Mouse (Mus musculus): Measurements from ENCODE around the gene Olfr153. TPM values are rescaled to one million over a fixed set of nuclear protein-coding genes. Genes with fewer than 3 reads are reported as not detected.
"Not testable (repeated sequence)": the region's sequence is repeated elsewhere in the genome, so short reads cannot be mapped to it uniquely, and the experiment has no call there.

Gene Olfr153
- total RNA-seq (2021): not detected
- long read RNA-seq, experiment 1: 0 reads
- long read RNA-seq, experiment 2: 0 reads

- intact Hi-C loops (cut with DNase I): no loop called here
- no peak for TF ChIP-seq CTCF (IDR thresholded peaks at IDR 0.05)
- Histone ChIP-seq H3K27ac (no peak within 1 kb of the TSS), H3K4me3 (no peak within 1 kb of the TSS)
- DNase-seq: no peak
Measured at GRCm38 (mm10) chr2:87531496-87531895, at the start of gene Olfr153. TSS of gene Olfr153 (plus strand) at chr2:87531796.

GRCm38 (mm10) chr2:87482276-87482675, 49.3 kb upstream of the Olfr153 start:
- no peak for TF ChIP-seq CTCF (IDR thresholded peaks at IDR 0.05)
- H3K4me3 ChIP-seq: no peak overlapping the region
- no peak overlapping the region for H3K27ac ChIP-seq
- no peak for DNase-seq
- intact Hi-C loops (cut with DNase I): no loop called here

- H3K4me3 ChIP-seq; DNase-seq; intact Hi-C loops (cut with DNase I); H3K27ac ChIP-seq: not testable (repeated sequence)
Measured at GRCm38 (mm10) chr2:87496993-87497392, 34.6 kb upstream of the Olfr153 start, which contains the start of gene Pramel7. TSS of gene Pramel7 (minus strand) at chr2:87497093.

GRCm38 (mm10) chr2:87506265-87506664, 25.3 kb upstream of the Olfr153 start, which contains the start of gene Pramel6:
TSS of gene Pramel6 (plus strand) at chr2:87506565.
- no peak within 1 kb of the TSS for H3K27ac ChIP-seq

GRCm38 (mm10) chr2:87515046-87515445, 16.6 kb upstream of the Olfr153 start:
- Histone ChIP-seq H3K27ac (no peak overlapping the region), H3K4me3 (no peak overlapping the region)
- intact Hi-C loops (cut with DNase I): no loop called here
- DNase-seq: no peak
- no peak for TF ChIP-seq CTCF (IDR thresholded peaks at IDR 0.05)

More at GRCm38 (mm10) chr2:87506265-87506664, 25.3 kb upstream of the Olfr153 start, which contains the start of gene Pramel6:
- no peak within 1 kb of the TSS for H3K4me3 ChIP-seq
- DNase-seq: no peak
- intact Hi-C loops (cut with DNase I): no loop called here
- TF ChIP-seq CTCF (IDR thresholded peaks at IDR 0.05): no peak

GRCm38 (mm10) chr2:87515457-87516060, 16.0 kb upstream of the Olfr153 start:
- no peak for TF ChIP-seq CTCF (IDR thresholded peaks at IDR 0.05)
- H3K4me3 ChIP-seq: no peak overlapping the region
- DNase-seq: no peak
- no peak overlapping the region for H3K27ac ChIP-seq
- intact Hi-C loops (cut with DNase I): no loop called here

- no peak for TF ChIP-seq CTCF (IDR thresholded peaks at IDR 0.05)
- H3K4me3 ChIP-seq: no peak overlapping the region
- H3K27ac ChIP-seq: no peak overlapping the region
- intact Hi-C loops (cut with DNase I): no loop called here
- DNase-seq: no peak
Measured at GRCm38 (mm10) chr2:87516581-87516980, 15.0 kb upstream of the Olfr153 start.

- H3K27ac ChIP-seq: no peak overlapping the region
- DNase-seq: no peak
- H3K4me3 ChIP-seq: no peak overlapping the region
- intact Hi-C loops (cut with DNase I): no loop called here
- TF ChIP-seq CTCF (IDR thresholded peaks at IDR 0.05): no peak
Measured at GRCm38 (mm10) chr2:87520651-87521050, 10.9 kb upstream of the Olfr153 start.

- H3K27ac ChIP-seq; intact Hi-C loops (cut with DNase I); DNase-seq; H3K4me3 ChIP-seq: not testable (repeated sequence)
Measured at GRCm38 (mm10) chr2:87525899-87526616, 5.5 kb upstream of the Olfr153 start.

GRCm38 (mm10) chr2:87534826-87535225, 3.2 kb downstream of the Olfr153 start:
- Histone ChIP-seq H3K4me3 (no peak overlapping the region), H3K27ac (no peak overlapping the region)
- DNase-seq: no peak
- TF ChIP-seq CTCF (IDR thresholded peaks at IDR 0.05): no peak
- intact Hi-C loops (cut with DNase I): no loop called here

- DNase-seq: no peak
- H3K4me3 ChIP-seq: no peak within 1 kb of the TSS
- intact Hi-C loops (cut with DNase I): no loop called here
- no peak within 1 kb of the TSS for H3K27ac ChIP-seq
- no peak for TF ChIP-seq CTCF (IDR thresholded peaks at IDR 0.05)
Measured at GRCm38 (mm10) chr2:87545442-87545841, 13.8 kb downstream of the Olfr153 start, which contains the start of gene Olfr1128. TSS of gene Olfr1128 (minus strand) at chr2:87545542.

GRCm38 (mm10) chr2:87573602-87574001, 42.0 kb downstream of the Olfr153 start, which contains the start of gene Olfr1129:
TSS of gene Olfr1129 (plus strand) at chr2:87573902.
- H3K27ac ChIP-seq; intact Hi-C loops (cut with DNase I); H3K4me3 ChIP-seq; DNase-seq: not testable (repeated sequence)

Other genes starting within 250 kb of the Olfr153 start
- not detected for gene Olfr1118, start 224.2 kb upstream of the Olfr153 start, total RNA-seq (2021)
- gene Olfr1120, start 177.0 kb upstream of the Olfr153 start, total RNA-seq (2021): not detected
- gene Olfr1121, start 161.9 kb upstream of the Olfr153 start, total RNA-seq (2021): not detected
- gene Olfr1122, start 145.9 kb upstream of the Olfr153 start, total RNA-seq (2021): not detected
- gene Olfr1123, start 115.2 kb upstream of the Olfr153 start, total RNA-seq (2021): not detected
- not detected for gene Olfr1124, start 101.5 kb upstream of the Olfr153 start, total RNA-seq (2021)
- gene Olfr1126, start 77.8 kb upstream of the Olfr153 start, total RNA-seq (2021): not detected
- not detected for gene Pramel7, start 34.7 kb upstream of the Olfr153 start, total RNA-seq (2021)
- gene Pramel6, start 25.2 kb upstream of the Olfr153 start, total RNA-seq (2021): not detected
- gene Olfr1128, start 13.7 kb downstream of the Olfr153 start, total RNA-seq (2021): not detected
- not detected for gene Olfr1129, start 42.1 kb downstream of the Olfr153 start, total RNA-seq (2021)
- not detected for gene Olfr1130, start 74.4 kb downstream of the Olfr153 start, total RNA-seq (2021)
- not detected for gene Olfr1131, start 95.3 kb downstream of the Olfr153 start, total RNA-seq (2021)
- gene Olfr1132, start 105.7 kb downstream of the Olfr153 start, total RNA-seq (2021): not detected
- not detected for gene Olfr1133, start 115.6 kb downstream of the Olfr153 start, total RNA-seq (2021)
- not detected for gene Olfr1134, start 126.7 kb downstream of the Olfr153 start, total RNA-seq (2021)
- gene Olfr1135, start 141.9 kb downstream of the Olfr153 start, total RNA-seq (2021): not detected
- gene Olfr1136, start 162.2 kb downstream of the Olfr153 start, total RNA-seq (2021): not detected
- not detected for gene Olfr1137, start 181.4 kb downstream of the Olfr153 start, total RNA-seq (2021)
- not detected for gene Olfr1138, start 208.2 kb downstream of the Olfr153 start, total RNA-seq (2021)
- gene Olfr1140, start 212.0 kb downstream of the Olfr153 start, total RNA-seq (2021): not detected
- gene Olfr1141, start 222.2 kb downstream of the Olfr153 start, total RNA-seq (2021): not detected
- not detected for gene Olfr152, start 247.7 kb downstream of the Olfr153 start, total RNA-seq (2021)

Data from gastrocnemius, adult 2 months (tissue).